Mouse (Mus musculus) lung, postnatal 0 days (tissue): ENCODE measurements around the gene Rab23.

Experiments used
- CTCF ChIP-seq: IDR thresholded peaks from 2 replicates; pipeline ENCODE4 v1.5.1; 2016; ENCODE audit warnings: antibody characterized with exemption, mild to moderate bottlenecking
- EP300 ChIP-seq: IDR thresholded peaks from 2 replicates; pipeline ENCODE4 v1.6.1; 2016; ENCODE audit warnings: antibody characterized with exemption, mild to moderate bottlenecking, control low read depth

DNA sequence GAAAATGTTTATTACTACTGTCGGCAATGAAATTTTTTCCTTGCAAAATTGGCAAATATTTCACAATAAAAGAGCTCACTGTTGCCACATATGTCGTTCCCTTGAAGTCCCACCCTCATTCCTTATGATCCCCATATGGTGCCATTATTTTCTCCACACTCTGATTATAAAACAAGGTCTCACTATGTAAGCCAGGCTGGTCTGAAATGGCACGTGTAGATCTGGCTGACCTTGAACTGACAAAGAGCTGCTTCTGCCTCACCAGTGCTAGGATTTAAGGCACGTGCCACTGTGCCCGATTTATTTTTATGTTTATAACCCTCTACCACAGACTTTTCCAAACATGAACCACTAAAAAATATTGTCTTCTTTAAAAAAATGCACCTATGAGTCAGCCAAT is 48.2 kb upstream of the Rab23 start:
- TF ChIP-seq CTCF (no peak), EP300 (no peak)
